Mouse (Mus musculus): Measurements from ENCODE around the gene Rnf227.
A peak's percentile ranks its signal among the peaks of the same experiment; 100 is the strongest.

Gene Rnf227

GRCm38 (mm10) chr11:69331929-69332405, 8.3 kb upstream of the Rnf227 start:
- DNase-seq: peak; percentile 68 to 82

GRCm38 (mm10) chr11:69332713-69333253, 7.5 kb upstream of the Rnf227 start:
- no peak for DNase-seq

- no peak for DNase-seq
These were observed 6.3 kb upstream of the Rnf227 start for GRCm38 (mm10) chr11:69333922-69334321.

- DNase-seq: no peak
These were observed 5.5 kb upstream of the Rnf227 start for GRCm38 (mm10) chr11:69334796-69335195.

DNA sequence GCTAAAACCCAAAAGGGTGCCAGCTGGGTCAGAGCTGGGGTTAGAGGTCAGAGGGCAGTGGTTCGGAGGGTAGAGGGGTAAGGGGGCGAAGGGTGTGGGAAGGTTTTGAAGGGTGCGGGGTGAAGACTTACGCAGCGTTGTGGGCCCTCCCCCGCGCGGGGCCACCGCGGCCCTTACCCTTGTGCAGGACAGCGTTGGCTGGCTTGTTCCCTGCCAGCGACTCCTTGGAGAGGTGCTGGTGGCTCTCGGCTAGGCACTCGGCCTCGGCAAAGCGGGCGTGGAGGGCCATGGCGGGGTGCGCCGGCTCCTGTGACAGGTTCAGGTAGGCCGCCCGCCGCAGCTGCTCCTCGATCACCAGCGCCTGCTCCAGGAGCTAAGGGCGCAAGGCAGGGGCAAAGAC, 6.2 kb downstream of the Rnf227 start:
- no peak for DNase-seq

GRCm38 (mm10) chr11:69356544-69356943, 16.3 kb downstream of the Rnf227 start:
- no peak for DNase-seq

- DNase-seq: no peak
These were observed 17.4 kb downstream of the Rnf227 start for GRCm38 (mm10) chr11:69357690-69358089.

GRCm38 (mm10) chr11:69362021-69362420, 21.8 kb downstream of the Rnf227 start:
- DNase-seq: no peak

GRCm38 (mm10) chr11:69362479-69362878, 22.2 kb downstream of the Rnf227 start:
- DNase-seq: peak in 1 of 2 experiments; percentile 21

GRCm38 (mm10) chr11:69364376-69364775, 24.1 kb downstream of the Rnf227 start:
- DNase-seq: peak; percentile 58 to 78

- DNase-seq: peak; percentile 97 to 99
These were observed 24.6 kb downstream of the Rnf227 start for GRCm38 (mm10) chr11:69364910-69365309.

- no peak for DNase-seq
These were observed 25.5 kb downstream of the Rnf227 start for GRCm38 (mm10) chr11:69365722-69366121.

DNA sequence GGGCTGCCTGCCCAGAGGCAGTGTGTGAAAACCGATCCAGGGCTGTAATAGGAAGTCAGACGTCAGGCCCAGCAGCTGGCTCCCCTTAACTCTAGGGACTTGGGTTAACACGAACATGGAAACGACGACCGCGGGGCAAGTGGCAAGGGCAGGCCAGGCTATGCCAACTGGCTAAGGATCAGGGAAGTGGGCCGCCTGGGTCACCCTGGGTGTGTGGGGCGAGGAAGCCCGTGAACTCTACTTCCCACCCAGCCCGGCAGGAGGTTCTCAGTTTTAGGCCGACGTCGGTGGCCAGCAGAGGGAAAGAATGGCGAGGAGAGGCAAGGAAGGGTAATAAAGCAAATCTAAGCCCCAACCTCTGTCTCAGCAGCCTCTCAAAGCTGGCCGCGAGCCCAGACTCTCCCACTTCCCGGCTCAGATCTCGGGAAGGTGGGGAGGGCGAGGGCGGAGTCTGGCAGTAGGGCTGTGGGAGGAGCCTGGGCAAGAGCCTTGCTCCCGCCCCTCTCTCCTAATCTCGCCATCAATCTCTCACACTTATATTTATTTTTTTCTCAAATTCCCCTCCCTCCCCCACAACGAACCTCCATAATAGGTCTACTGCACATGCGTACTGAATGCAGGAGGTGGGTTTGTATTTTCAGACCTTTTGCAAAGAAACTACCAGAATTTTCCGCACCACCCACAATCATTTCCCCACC, 26.0 kb downstream of the Rnf227 start:
- peak; percentile 99 to 100 for DNase-seq

DNA sequence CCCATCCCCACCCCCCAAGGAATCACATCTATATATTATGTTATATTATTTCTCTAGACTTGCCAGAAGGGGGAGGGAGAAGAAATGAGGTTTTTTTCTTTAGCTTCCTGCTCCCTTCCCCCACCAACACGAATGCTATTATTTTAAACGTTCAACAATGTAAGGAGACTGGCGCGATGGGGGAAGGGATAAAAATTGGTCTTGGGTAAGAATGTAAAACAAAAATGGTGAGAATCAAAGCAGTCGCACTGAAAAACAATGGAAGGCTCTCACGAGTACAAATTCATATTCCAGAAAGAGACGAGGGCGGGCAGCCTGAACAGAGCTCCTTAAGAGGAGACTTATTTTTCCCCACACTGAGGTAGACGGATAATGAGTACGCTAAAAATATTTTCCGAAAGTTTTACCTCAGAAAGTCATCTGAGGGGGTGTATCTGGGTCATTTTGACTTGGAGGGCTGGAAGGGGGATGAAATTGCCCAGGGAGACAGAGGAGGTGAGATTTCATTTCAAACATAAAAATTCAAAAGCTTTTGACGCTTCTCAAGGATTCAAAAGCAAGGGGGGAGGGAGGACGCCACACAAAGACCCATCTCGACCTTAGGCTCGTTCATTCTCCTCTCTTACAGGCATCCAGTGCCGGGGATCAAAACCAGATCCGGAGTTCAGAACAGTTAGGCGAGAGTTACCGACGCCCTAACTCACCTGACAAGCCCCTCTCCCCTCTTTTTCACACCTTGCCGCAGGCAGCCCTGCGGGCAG, 26.8 kb downstream of the Rnf227 start:
- peak in 1 of 2 experiments; percentile 48 for DNase-seq

DNA sequence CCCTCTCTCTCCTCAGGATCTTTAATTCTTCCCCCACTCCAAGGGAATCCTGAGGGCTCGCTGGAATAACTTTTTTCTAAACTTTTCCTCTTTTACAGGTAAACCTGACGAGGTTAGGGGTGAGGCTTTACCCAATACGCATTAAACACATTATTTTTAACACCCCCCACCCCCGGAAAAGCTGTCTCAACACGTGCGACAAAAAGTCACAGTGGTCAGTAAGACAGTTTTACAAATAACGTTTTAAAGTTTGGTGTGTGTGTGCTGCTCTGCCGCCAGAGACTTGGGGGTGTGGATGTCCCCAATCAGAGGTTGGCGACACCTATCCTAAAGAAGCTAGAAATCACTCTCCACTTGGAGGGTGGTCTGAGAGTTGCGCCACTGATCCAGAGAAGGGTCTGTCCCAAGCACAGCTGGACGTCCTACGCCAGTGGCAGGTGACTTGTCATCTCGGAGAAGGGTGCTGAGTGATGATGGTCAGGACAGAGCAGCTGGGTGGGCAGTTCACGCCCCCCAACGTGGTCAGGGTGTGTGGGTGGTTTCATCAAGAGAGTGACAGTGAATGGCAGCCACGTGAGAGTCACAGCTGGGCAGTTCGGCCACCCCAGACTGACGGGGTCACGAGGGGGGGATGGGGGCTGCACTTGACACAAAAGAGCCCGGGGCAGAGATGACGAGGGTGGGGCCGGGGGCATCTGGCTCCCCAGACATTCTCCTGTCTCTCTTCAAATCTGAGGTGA, 27.5 kb downstream of the Rnf227 start:
- peak in 1 of 2 experiments; percentile 78 for DNase-seq

DNA sequence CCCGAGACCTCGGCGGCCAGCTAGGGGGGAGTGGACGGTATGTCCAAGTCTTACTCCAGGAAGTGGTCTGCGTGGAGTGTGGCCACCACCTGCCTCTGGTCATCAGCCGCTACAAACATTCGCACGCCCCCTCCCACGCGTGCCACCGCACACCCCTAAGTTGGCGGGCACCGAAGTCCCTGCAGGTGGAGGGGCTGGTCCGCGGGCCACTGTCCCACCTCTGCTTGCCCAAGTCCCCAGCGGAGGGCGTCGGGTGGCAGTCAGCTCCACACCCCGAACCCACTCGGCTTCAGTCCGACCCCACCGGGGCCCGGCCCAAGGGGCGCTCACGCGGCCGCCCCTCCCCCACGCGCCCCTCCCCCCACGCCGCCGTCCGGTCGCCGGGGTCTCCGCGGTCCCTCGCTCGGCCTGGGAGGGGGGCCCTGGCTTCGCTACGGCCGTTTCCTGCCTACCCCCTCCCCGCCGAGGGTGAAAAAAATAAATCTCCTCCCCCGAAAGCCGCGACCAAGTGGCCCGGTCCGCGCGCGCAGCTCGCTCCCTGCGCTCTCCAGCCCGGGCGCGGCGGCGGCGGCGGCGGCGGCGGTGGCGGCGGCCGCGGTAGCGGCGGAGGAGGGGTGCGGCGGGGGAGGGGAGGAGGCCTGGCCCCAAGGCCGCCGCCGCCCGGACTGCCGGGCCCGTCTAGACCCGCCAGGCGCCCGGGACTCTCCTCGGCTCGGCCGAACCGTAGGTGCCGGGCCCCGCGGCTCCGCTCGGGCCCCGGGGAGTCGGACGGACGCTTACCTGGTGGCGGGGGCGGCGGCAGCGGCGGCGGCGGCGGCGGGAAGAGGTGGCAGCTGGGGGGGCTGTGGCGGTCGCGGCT, 28.3 kb downstream of the Rnf227 start:
- peak; percentile 43 to 75 for DNase-seq

DNA sequence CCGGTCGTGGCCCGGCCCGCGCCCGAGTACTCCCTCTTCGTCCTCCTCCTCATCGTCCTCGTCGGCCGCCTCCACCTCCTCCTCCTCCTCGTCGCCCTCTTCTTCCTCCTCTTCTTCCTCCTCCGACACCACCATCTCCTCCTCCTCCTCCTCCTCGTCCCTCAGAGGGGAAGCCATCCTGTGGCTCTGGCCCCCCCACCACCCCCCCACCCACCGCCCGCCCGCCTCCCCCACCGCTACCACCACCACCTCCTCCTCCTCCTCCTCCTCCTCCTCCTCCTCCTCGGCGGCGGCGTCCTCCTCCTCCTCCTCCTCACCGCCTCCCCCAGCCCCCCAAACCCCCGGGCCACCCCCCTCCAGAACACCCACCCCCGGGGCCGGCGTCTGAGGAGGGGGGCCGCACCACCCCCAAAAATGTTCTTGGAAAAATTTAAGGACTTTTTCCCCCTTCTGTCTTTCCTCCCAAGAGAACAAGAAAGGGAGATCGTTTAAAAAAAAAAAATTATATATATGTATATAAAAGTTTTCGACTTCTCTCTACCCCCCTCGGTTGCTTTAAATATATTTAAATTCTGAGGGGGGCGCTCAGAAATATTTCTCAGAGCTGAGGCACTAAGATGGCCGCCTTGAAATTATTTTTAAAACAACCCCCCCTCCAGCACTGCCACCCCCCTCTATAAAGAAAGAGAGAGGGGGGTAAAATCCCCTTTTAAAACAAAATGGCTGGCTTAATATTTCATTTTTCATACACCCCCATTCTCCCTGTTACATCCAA, 29.1 kb downstream of the Rnf227 start, which contains the start of gene Chd3:
TSS of gene Chd3 (minus strand) at position 192 of the 775 bp plus-strand sequence.
- DNase-seq: peak in 1 of 2 experiments; percentile 63

DNA sequence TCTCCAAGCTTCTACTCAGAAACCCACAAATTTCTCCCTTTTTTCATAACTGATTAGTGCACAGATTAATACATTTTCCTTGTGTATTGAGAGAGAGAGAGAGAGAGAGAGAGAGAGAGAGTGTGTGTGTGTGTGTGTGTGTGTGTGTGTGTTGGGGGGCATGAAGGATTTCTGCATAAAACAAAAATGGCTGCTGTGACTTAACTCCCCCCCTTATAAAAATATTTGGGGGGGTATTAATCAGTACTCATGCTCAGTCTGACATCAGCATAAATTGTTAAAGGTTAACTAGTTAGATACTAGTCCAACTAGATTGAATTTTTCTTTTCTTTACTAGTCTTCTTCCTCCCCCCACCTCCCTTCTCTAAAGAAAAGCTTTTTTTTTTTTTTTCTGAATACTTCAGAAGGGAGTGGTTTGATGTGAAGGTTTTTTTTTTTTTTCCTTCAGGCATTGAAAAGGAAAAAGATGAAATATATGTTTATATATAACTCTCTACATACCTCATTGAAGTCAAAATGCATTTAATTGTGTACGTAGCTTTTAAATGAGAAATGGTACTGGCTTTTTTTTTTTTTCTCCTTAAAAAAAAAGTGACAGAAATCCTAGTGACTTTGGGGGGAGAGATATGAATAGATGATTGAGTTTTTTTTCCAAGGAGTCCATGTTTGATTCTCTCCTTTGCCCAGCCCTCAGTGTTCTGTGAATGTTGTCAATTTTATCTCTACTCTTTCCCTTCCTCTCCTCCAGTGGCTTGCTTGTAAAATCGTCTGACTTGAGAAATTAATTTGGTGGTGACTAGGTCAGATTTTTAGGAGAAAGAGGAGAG, 29.9 kb downstream of the Rnf227 start:
- DNase-seq: no peak

GRCm38 (mm10) chr11:69370817-69371215, 30.6 kb downstream of the Rnf227 start:
- no peak for DNase-seq

DNA sequence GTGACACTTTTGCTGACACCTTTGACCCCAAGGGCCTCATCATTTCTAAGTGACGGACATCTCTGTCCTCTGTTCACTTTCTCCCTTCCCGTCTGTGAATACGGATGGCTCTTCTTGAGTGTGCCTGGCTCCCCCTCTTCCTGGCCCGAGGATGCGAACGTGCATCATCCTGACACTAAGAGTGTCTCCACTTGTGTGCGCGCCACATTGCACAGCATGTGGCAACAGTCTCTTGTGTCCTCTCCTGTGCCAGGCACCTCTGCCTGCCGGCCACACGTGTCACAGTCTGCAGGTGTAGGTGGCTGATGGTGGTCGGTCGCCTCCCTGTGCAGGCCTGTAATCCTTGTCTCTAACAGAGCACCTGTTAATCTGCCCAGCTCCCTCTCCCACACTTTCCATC, 31.3 kb downstream of the Rnf227 start:
- no peak for DNase-seq
